Mouse (Mus musculus): ENCODE measurements around the gene Vamp2. TPM values are rescaled to one million over a fixed set of nuclear protein-coding genes. Genes with fewer than 3 reads are reported as not detected.

Gene Vamp2
- total and polyA plus RNA-seq, 3 experiments, result 5.8 to 104 (median 31.8) TPM

GRCm38 (mm10) chr11:69059357-69059974 is 28.8 kb upstream of the Vamp2 start, which contains the start of gene Borcs6:
Borcs6 (plus strand) TSS chr11:69059717.
- Histone ChIP-seq H3K9me3 (replicated peaks) (no peaks in the 10 kb centered on the region), H3K36me3 (replicated peaks) (peaks cover 7% of the 10 kb centered on the region), H3K4me1 (ENCODE audit: insufficient read depth, low read depth, low read length) (peaks cover 45% of the 10 kb centered on the region), H3K4me3 (ENCODE audit: low read depth, low read length) (peak within 1 kb of the TSS; percentile 91), H3K27me3 (ENCODE audit: insufficient read depth, low read length) (no peaks in the 10 kb centered on the region)
- TF ChIP-seq TAL1 (conservative IDR thresholded peaks at IDR 0.05; ENCODE audit: low read depth, low read length), result no peak
- TF ChIP-seq GATA1 (IDR thresholded peaks at IDR 0.05; ENCODE audit: borderline replicate concordance, low read length), result no peak
- ATAC-seq (ENCODE audit: extremely low read depth, insufficient number of reproducible peaks, low FRiP score, poor library complexity, severe bottlenecking), result peak; percentile 85
- DNase-seq (ENCODE audit: low spot score), result peak; percentile 98

GRCm38 (mm10) chr11:69059975-69060411 is 28.3 kb upstream of the Vamp2 start:
- DNase-seq (ENCODE audit: low spot score), result peak; percentile 52
- Histone ChIP-seq H3K27me3 (ENCODE audit: insufficient read depth, low read length) (no peaks in the 10 kb centered on the region), H3K4me1 (ENCODE audit: insufficient read depth, low read depth, low read length) (peaks cover 50% of the 10 kb centered on the region), H3K9me3 (replicated peaks) (no peaks in the 10 kb centered on the region), H3K4me3 (ENCODE audit: low read depth, low read length) (peak overlapping the region; percentile 91), H3K36me3 (replicated peaks) (peaks cover 7% of the 10 kb centered on the region)
- ATAC-seq (ENCODE audit: extremely low read depth, insufficient number of reproducible peaks, low FRiP score, poor library complexity, severe bottlenecking), result no peak
- TF ChIP-seq CTCF (IDR thresholded peaks at IDR 0.05; ENCODE audit: low read depth, low read length) (no peak), GATA2 (IDR thresholded peaks at IDR 0.05; ENCODE audit: borderline replicate concordance, low read depth, low read length) (no peak), POLR2AphosphoS5 (IDR thresholded peaks at IDR 0.05; ENCODE audit: insufficient replicate concordance, low read depth, low read length) (no peak), GATA1 (IDR thresholded peaks at IDR 0.05; ENCODE audit: borderline replicate concordance, low read length) (no peak), TAL1 (conservative IDR thresholded peaks at IDR 0.05; ENCODE audit: low read depth, low read length) (no peak)

- no peak for ATAC-seq (ENCODE audit: extremely low read depth, insufficient number of reproducible peaks, low FRiP score, poor library complexity, severe bottlenecking)
- peaks cover 50% of the 10 kb centered on the region for H3K4me1 ChIP-seq (ENCODE audit: insufficient read depth, low read depth, low read length)
- peak overlapping the region; percentile 91 for H3K4me3 ChIP-seq (ENCODE audit: low read depth, low read length)
- no peaks in the 10 kb centered on the region for H3K9me3 ChIP-seq (replicated peaks)
- DNase-seq (ENCODE audit: low spot score), result no peak
- H3K27me3 ChIP-seq (ENCODE audit: insufficient read depth, low read length), result no peaks in the 10 kb centered on the region
- peaks cover 4% of the 10 kb centered on the region for H3K36me3 ChIP-seq (replicated peaks)
- TF ChIP-seq GATA2 (IDR thresholded peaks at IDR 0.05; ENCODE audit: borderline replicate concordance, low read depth, low read length) (no peak), CTCF (IDR thresholded peaks at IDR 0.05; ENCODE audit: low read depth, low read length) (no peak), POLR2AphosphoS5 (IDR thresholded peaks at IDR 0.05; ENCODE audit: insufficient replicate concordance, low read depth, low read length) (no peak), TAL1 (conservative IDR thresholded peaks at IDR 0.05; ENCODE audit: low read depth, low read length) (no peak), GATA1 (IDR thresholded peaks at IDR 0.05; ENCODE audit: borderline replicate concordance, low read length) (no peak)
Measured at GRCm38 (mm10) chr11:69060448-69061254, 27.6 kb upstream of the Vamp2 start.

DNA sequence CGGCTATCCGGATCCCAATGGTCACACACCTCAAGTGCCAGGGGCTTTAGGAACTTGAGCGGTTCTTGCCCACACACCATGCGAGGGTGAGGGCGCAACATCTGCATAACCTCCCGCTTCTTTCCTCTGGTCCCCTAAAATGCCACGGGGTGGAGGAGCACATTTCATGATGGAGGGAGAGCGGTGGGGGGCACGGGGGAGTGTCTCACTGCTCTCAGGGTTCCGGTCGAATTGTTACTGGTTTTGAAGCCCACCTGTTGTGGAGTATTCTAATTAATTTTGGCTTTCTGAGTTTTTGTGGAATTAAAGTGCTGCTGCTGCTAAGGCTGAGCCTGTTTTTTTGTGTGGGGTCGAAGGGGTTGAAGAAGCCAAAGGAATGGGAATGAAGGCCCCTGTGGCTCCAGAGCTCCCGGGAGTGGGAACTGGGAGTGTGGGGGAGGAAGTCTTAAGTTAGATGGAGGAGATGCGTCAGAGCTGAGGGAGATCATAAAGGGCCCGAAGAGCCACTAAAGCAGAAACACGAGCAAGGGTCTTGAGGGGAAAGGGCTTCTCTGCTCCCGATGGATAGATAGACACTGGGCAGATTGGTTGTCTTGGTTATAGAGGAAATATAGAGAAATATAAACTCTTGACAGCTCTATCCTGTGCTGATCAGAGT is 26.9 kb upstream of the Vamp2 start:
- Histone ChIP-seq H3K9me3 (replicated peaks) (no peaks in the 10 kb centered on the region), H3K4me1 (ENCODE audit: insufficient read depth, low read depth, low read length) (peaks cover 54% of the 10 kb centered on the region), H3K36me3 (replicated peaks) (peaks cover 4% of the 10 kb centered on the region), H3K4me3 (ENCODE audit: low read depth, low read length) (peak overlapping the region; percentile 91), H3K27me3 (ENCODE audit: insufficient read depth, low read length) (no peaks in the 10 kb centered on the region)
- TF ChIP-seq GATA1 (IDR thresholded peaks at IDR 0.05; ENCODE audit: borderline replicate concordance, low read length) (no peak), TAL1 (conservative IDR thresholded peaks at IDR 0.05; ENCODE audit: low read depth, low read length) (no peak), GATA2 (IDR thresholded peaks at IDR 0.05; ENCODE audit: borderline replicate concordance, low read depth, low read length) (no peak), CTCF (IDR thresholded peaks at IDR 0.05; ENCODE audit: low read depth, low read length) (no peak), POLR2AphosphoS5 (IDR thresholded peaks at IDR 0.05; ENCODE audit: insufficient replicate concordance, low read depth, low read length) (no peak)
- DNase-seq (ENCODE audit: low spot score) (no peak), ATAC-seq (ENCODE audit: extremely low read depth, insufficient number of reproducible peaks, low FRiP score, poor library complexity, severe bottlenecking) (no peak)

GRCm38 (mm10) chr11:69062194-69062760 is 26.0 kb upstream of the Vamp2 start:
- DNase-seq (ENCODE audit: low spot score) (no peak), ATAC-seq (ENCODE audit: extremely low read depth, insufficient number of reproducible peaks, low FRiP score, poor library complexity, severe bottlenecking) (no peak)
- TF ChIP-seq TAL1 (conservative IDR thresholded peaks at IDR 0.05; ENCODE audit: low read depth, low read length), result no peak
- no peak for TF ChIP-seq CTCF (IDR thresholded peaks at IDR 0.05; ENCODE audit: low read depth, low read length)
- TF ChIP-seq POLR2AphosphoS5 (IDR thresholded peaks at IDR 0.05; ENCODE audit: insufficient replicate concordance, low read depth, low read length), result no peak
- no peak for TF ChIP-seq GATA1 (IDR thresholded peaks at IDR 0.05; ENCODE audit: borderline replicate concordance, low read length)
- no peak for TF ChIP-seq GATA2 (IDR thresholded peaks at IDR 0.05; ENCODE audit: borderline replicate concordance, low read depth, low read length)
- Histone ChIP-seq H3K27me3 (ENCODE audit: insufficient read depth, low read length) (no peaks in the 10 kb centered on the region), H3K36me3 (replicated peaks) (peaks cover 4% of the 10 kb centered on the region), H3K4me3 (ENCODE audit: low read depth, low read length) (peak overlapping the region; percentile 73), H3K4me1 (ENCODE audit: insufficient read depth, low read depth, low read length) (peaks cover 62% of the 10 kb centered on the region), H3K9me3 (replicated peaks) (no peaks in the 10 kb centered on the region)

All from G1E (cell line).